Mouse (Mus musculus) liver, embryonic 15.5 days (tissue): ENCODE measurements around the gene Obscn. TPM values are rescaled to one million over a fixed set of nuclear protein-coding genes. Genes with fewer than 3 reads are reported as not detected.
A peak's percentile ranks its signal among the peaks of the same experiment; 100 is the strongest.

Experiments used
- ATAC-seq: fragments of 200-750 bp; cut with Nextera tagmentation; 2 replicates; pipeline ENCODE4 v1.8.0; 2017; ENCODE audit warnings: moderate number of reproducible peaks, mild to moderate bottlenecking, moderate library complexity; ENCODE audit not compliant: insufficient read depth
- H3K27ac ChIP-seq: fragments of 300-500 bp; sonication (generic); replicated peaks from 2 replicates; pipeline ENCODE4 v1.5.1; 2015; ENCODE audit warnings: mild to moderate bottlenecking, inconsistent platforms
- H3K27me3 ChIP-seq: fragments of 300-500 bp; sonication (generic); 2 replicates; pipeline ENCODE4 v1.6.1; 2015; ENCODE audit warnings: mild to moderate bottlenecking, inconsistent platforms
- H3K36me3 ChIP-seq: fragments of 300-500 bp; sonication (generic); replicated peaks from 2 replicates; pipeline ENCODE4 v1.6.1; 2015; ENCODE audit warnings: moderate library complexity, mild to moderate bottlenecking, inconsistent platforms
- H3K4me1 ChIP-seq: fragments of 300-500 bp; sonication (generic); replicated peaks from 2 replicates; pipeline ENCODE4 v1.6.1; 2015; ENCODE audit warnings: inconsistent platforms
- H3K4me2 ChIP-seq: fragments of 300-500 bp; sonication (generic); 2 replicates; pipeline ENCODE4 v1.6.1; 2015; ENCODE audit warnings: moderate library complexity, mild to moderate bottlenecking, inconsistent platforms
- H3K4me3 ChIP-seq: fragments of 300-500 bp; sonication (generic); replicated peaks from 2 replicates; pipeline ENCODE4 v1.5.1; 2015; ENCODE audit warnings: mild to moderate bottlenecking, inconsistent platforms
- H3K9ac ChIP-seq: fragments of 300-500 bp; sonication (generic); 2 replicates; pipeline ENCODE4 v1.6.1; 2015; ENCODE audit warnings: moderate library complexity, mild to moderate bottlenecking, inconsistent platforms
- H3K9me3 ChIP-seq: fragments of 300-500 bp; sonication (generic); replicated peaks from 2 replicates; pipeline ENCODE4 v1.6.1; 2016; ENCODE audit warnings: inconsistent platforms
- WGBS: fragments of 180-500 bp; shearing (Covaris S2); methylation state at CpG from one replicate; pipeline ENCODE4 v1.1.7; 2015; ENCODE audit warnings: mixed read lengths; ENCODE audit not compliant: insufficient replicate concordance; 5-methylcytosine and 5-hydroxymethylcytosine counted together
- polyA plus RNA-seq: library from polyadenylated mRNA; unstranded; fragments of >200 nt; fragmentation: Nextera tagmentation; extraction: Ambion mirVana; gene quantifications from 2 replicates; pipeline ENCODE4 v1.2.1, GENCODE M21; 2015

The Obscn gene
- polyA plus RNA-seq, 1 experiment from 2014 or later, result 0.30 TPM

DNA sequence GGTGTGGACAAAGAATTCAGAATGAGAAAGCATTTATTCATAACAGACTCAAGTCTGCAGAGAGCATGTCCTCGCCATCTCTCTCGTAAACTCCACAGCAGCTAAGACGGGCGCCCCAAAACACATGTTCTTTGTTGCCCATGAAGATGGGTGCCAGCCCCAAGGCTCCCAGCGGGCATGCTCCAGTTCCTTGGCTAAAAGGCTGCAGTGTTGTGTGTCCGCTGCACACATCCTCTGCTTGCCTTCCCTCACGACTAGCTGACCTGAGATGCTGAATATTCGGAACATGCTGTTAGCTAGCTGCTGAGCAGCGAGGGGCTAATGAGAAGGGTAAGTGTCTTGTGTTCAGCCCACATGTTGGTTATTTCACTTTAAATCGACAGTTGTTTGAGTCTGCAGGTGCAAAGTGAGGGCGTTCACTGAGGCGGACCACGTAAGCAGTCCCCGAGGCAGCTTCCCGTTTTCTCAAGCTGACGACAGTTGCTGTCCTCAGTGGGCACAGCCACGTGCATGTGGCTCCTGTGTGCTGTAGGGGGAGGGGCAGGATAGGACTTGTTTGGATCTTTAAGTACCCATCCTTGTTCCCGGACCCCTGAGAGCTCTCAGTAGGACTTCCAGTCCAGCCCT, 153.6 kb downstream of the Obscn start:
- 0 out of 2 replicates have a peak overlapping the region, but pooled peaks have one; percentile 24 for H3K27ac ChIP-seq

GRCm38 (mm10) chr11:58981541-58982447, 154.4 kb downstream of the Obscn start:
- Histone ChIP-seq H3K9ac (no peak overlapping the region), H3K4me2 (no peak overlapping the region), H3K4me3 (no peak overlapping the region), H3K9me3 (no peaks in the 10 kb centered on the region), H3K27me3 (no peaks in the 10 kb centered on the region), H3K4me1 (peaks cover 62% of the 10 kb centered on the region), H3K27ac (0 out of 2 replicates have a peak overlapping the region, but pooled peaks have one; percentile 24), H3K36me3 (peaks cover 50% of the 10 kb centered on the region)
- no peak for ATAC-seq
- 61% methylated on average over 14 of the region's 14 CpGs for WGBS

More for the DNA sequence above, 153.6 kb downstream of the Obscn start:
- WGBS, result 67% methylated on average over 18 of the region's 18 CpGs
- no peaks in the 10 kb centered on the region for H3K27me3 ChIP-seq
- H3K4me2 ChIP-seq, result no peak overlapping the region
- H3K9me3 ChIP-seq, result no peaks in the 10 kb centered on the region
- ATAC-seq, result no peak
- no peak overlapping the region for H3K9ac ChIP-seq
- no peak overlapping the region for H3K4me3 ChIP-seq
- H3K4me1 ChIP-seq, result peaks cover 59% of the 10 kb centered on the region
- H3K36me3 ChIP-seq, result peaks cover 58% of the 10 kb centered on the region

DNA sequence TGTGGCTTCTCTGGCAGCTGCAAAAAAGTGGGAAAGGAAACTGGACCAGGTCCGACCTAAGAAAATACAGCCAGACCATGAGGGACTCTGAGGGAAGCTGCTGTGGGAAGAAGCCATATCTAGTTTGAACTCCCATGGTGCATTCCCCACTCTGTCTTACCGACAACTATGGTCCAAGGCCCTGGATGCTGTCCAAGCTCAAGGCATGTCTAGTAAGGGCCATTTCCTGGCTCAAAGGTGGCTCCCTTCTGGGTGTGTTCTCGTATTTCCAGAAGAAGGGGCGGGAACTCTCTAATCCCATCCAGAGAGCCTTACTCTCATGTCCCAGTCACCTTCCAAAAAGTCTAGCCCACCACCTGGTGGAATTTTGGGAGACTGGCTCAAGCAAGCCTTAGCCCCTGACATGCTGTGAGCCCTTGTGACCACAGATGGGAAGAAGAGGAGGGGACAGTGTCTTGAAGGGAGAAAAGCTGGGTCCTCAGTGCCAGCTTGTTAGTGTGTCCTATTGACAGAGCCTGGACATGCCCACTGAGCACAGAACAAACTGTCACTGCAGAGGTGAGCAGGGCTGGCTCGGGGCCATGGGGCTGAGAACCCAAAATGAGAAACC, 155.7 kb downstream of the Obscn start:
- H3K9ac ChIP-seq, result no peak overlapping the region

GRCm38 (mm10) chr11:58979661-58980060, 156.5 kb downstream of the Obscn start:
- Histone ChIP-seq H3K4me1 (peaks cover 56% of the 10 kb centered on the region), H3K9me3 (no peaks in the 10 kb centered on the region), H3K4me3 (peak overlapping the region; percentile 90), H3K36me3 (peaks cover 32% of the 10 kb centered on the region), H3K27me3 (no peaks in the 10 kb centered on the region), H3K27ac (peak overlapping the region; percentile 83), H3K4me2 (peak overlapping the region; percentile 95), H3K9ac (peak overlapping the region; percentile 87)
- 60% methylated on average over 7 of the region's 7 CpGs for WGBS
- no peak for ATAC-seq

More for the DNA sequence above, 155.7 kb downstream of the Obscn start:
- no peak for ATAC-seq
- no peaks in the 10 kb centered on the region for H3K9me3 ChIP-seq
- H3K4me2 ChIP-seq, result peak overlapping the region; percentile 95
- no peaks in the 10 kb centered on the region for H3K27me3 ChIP-seq
- H3K4me1 ChIP-seq, result peaks cover 56% of the 10 kb centered on the region
- H3K36me3 ChIP-seq, result peaks cover 38% of the 10 kb centered on the region
- 68% methylated on average over 5 of the region's 5 CpGs for WGBS
- peak overlapping the region; percentile 83; the same call in 1 of the 2 replicates for H3K27ac ChIP-seq
- H3K4me3 ChIP-seq, result peak overlapping the region; percentile 90; the same call in 1 of the 2 replicates

DNA sequence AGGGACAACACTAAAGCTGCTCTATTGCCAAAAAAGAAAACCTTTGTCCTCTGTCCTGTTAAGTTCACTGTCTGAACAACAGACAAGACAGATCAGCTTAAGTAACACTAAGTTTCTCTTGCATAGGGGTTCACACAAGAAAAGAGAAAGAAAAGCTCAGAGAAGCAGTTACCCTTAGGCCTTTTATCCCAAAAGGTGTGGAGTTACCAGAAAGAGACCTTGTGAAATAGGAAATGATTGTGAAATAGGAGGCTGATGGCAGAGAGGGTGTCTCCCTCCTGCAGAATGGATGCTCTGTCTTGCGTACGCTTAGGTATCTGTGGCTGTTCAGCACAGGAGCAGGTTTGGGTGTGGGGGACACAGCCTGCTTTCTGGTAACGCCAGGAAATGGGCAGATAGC, 157.0 kb downstream of the Obscn start:
- H3K9me3 ChIP-seq, result no peaks in the 10 kb centered on the region
- peaks cover 28% of the 10 kb centered on the region for H3K36me3 ChIP-seq
- peak overlapping the region; percentile 87 for H3K9ac ChIP-seq
- peak overlapping the region; percentile 90 for H3K4me3 ChIP-seq
- peak overlapping the region; percentile 83 for H3K27ac ChIP-seq
- WGBS, result 30% methylated on average over 3 of the region's 3 CpGs
- H3K4me1 ChIP-seq, result peaks cover 60% of the 10 kb centered on the region
- no peak for ATAC-seq
- no peaks in the 10 kb centered on the region for H3K27me3 ChIP-seq
- peak overlapping the region; percentile 95 for H3K4me2 ChIP-seq

DNA sequence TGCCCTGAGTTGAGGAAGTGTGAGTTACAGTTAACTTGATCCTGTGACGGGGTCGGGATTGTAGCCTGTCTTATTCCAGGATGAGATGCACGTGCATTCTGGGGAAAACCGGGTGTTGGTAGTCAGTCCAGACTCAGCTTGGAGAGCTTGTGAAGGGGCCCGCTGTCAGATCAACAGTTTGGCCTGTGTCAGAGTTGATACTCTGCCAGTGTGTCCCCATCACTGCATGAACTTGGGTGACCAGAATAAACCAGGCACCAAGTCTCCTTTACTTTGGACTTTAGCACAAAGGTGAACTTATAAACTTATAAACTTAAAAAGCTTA, 157.5 kb downstream of the Obscn start:
- peak overlapping the region; percentile 95 for H3K4me2 ChIP-seq
- peak overlapping the region; percentile 87 for H3K9ac ChIP-seq
- 3% methylated on average over 5 of the region's 5 CpGs for WGBS
- H3K27ac ChIP-seq, result peak overlapping the region; percentile 83
- peaks cover 66% of the 10 kb centered on the region for H3K4me1 ChIP-seq
- ATAC-seq, result no peak
- no peaks in the 10 kb centered on the region for H3K9me3 ChIP-seq
- H3K36me3 ChIP-seq, result peaks cover 23% of the 10 kb centered on the region
- no peaks in the 10 kb centered on the region for H3K27me3 ChIP-seq
- peak overlapping the region; percentile 90 for H3K4me3 ChIP-seq

GRCm38 (mm10) chr11:58978027-58978705, 158.0 kb downstream of the Obscn start, which contains the start of gene Trim11:
TSS of gene Trim11 (plus strand) at chr11:58978093.
- peaks cover 66% of the 10 kb centered on the region for H3K4me1 ChIP-seq
- H3K4me3 ChIP-seq, result peak within 1 kb of the TSS; percentile 90
- H3K4me2 ChIP-seq, result peak within 1 kb of the TSS; percentile 95
- peak within 1 kb of the TSS; percentile 83 for H3K27ac ChIP-seq
- no peaks in the 10 kb centered on the region for H3K27me3 ChIP-seq
- H3K36me3 ChIP-seq, result peaks cover 21% of the 10 kb centered on the region
- peak; percentile 56 for ATAC-seq
- peak within 1 kb of the TSS; percentile 87 for H3K9ac ChIP-seq
- under 1% methylated on average over 64 of the region's 64 CpGs for WGBS
- no peaks in the 10 kb centered on the region for H3K9me3 ChIP-seq

GRCm38 (mm10) chr11:58977607-58978026, 158.6 kb downstream of the Obscn start:
- WGBS, result under 1% methylated on average over 21 of the region's 21 CpGs
- peak overlapping the region; percentile 83 for H3K27ac ChIP-seq
- H3K9ac ChIP-seq, result peak overlapping the region; percentile 87
- peak; percentile 24; the same call in 1 of the 2 replicates for ATAC-seq
- H3K4me2 ChIP-seq, result peak overlapping the region; percentile 95
- peaks cover 15% of the 10 kb centered on the region for H3K36me3 ChIP-seq
- H3K9me3 ChIP-seq, result no peaks in the 10 kb centered on the region
- peaks cover 66% of the 10 kb centered on the region for H3K4me1 ChIP-seq
- peak overlapping the region; percentile 90 for H3K4me3 ChIP-seq
- H3K27me3 ChIP-seq, result no peaks in the 10 kb centered on the region

- under 1% methylated on average over 29 of the region's 29 CpGs for WGBS
- peaks cover 11% of the 10 kb centered on the region for H3K36me3 ChIP-seq
- peak; percentile 62 for ATAC-seq
- H3K27ac ChIP-seq, result peak overlapping the region; percentile 83
- peaks cover 61% of the 10 kb centered on the region for H3K4me1 ChIP-seq
- H3K4me3 ChIP-seq, result peak overlapping the region; percentile 90
- peak overlapping the region; percentile 87 for H3K9ac ChIP-seq
- H3K9me3 ChIP-seq, result no peaks in the 10 kb centered on the region
- H3K4me2 ChIP-seq, result peak overlapping the region; percentile 95
- H3K27me3 ChIP-seq, result no peaks in the 10 kb centered on the region
Measured at GRCm38 (mm10) chr11:58977150-58977549, 159.1 kb downstream of the Obscn start.

DNA sequence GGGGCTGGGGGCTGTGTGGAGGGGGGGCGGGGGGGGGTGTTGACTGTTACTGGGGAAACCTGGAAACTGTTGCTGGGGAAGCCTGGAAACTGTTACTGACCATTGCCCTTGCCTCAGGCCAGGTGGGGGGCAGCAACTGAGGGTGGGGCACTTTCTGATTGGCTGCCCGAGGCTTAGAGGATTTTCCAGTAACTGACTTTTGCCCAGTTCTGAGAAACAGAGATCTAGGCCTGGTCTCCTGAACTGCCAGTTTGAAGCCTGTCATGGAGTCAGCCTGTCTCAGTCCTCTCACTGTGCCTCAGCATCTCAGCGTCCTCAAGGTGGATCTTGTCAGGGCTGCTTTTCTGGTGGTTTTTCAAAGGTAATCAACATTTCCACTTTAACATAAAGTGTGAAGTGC, 161.8 kb downstream of the Obscn start:
- no peaks in the 10 kb centered on the region for H3K27me3 ChIP-seq
- no peaks in the 10 kb centered on the region for H3K9me3 ChIP-seq
- no peak overlapping the region for H3K27ac ChIP-seq
- H3K4me2 ChIP-seq, result no peak overlapping the region
- ATAC-seq, result no peak
- H3K4me1 ChIP-seq, result peaks cover 41% of the 10 kb centered on the region
- no peak overlapping the region for H3K9ac ChIP-seq
- 61% methylated on average over 3 of the region's 3 CpGs for WGBS
- H3K4me3 ChIP-seq, result no peak overlapping the region
- H3K36me3 ChIP-seq, result peaks cover 17% of the 10 kb centered on the region
